Mouse (Mus musculus): ENCODE measurements around the gene Ace3.

The Ace3 gene

GRCm38 (mm10) chr11:106045780-106046179, 51.3 kb downstream of the Ace3 start:
- no peak for DNase-seq

GRCm38 (mm10) chr11:106046584-106046983, 52.1 kb downstream of the Ace3 start:
- no peak for DNase-seq

- no peak for DNase-seq
Observed at GRCm38 (mm10) chr11:106053921-106054320, 59.4 kb downstream of the Ace3 start.

- DNase-seq, result no peak
Observed at GRCm38 (mm10) chr11:106054600-106054999, 60.1 kb downstream of the Ace3 start.

Measured in kidney, adult 8-10 months (tissue).